16 mouse cellular contexts compared by ENCODE assay signal in the genomic region with DNA sequence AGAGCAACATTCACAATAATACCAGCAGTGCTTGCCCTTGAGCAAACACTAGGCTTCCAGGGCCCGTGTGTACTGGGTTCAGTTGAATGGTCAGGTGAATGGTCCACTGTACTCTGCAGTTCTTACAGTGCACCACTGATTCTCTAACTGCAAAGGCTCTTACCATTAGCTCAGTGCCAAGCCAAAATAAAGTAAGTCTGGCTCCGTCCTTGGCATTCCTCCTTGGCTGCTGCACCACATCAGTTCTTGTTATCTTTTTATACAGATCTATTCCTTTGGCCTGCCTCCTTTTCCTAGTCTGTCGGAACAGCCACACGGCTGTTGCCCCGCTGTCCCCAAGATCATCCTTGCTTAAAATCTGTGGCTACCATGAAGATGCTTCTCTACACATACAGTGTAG.
"Had no signal": no experiment of that assay in that cellular context is flagged by ENCODE, and none has a peak within 500 bp of the region (broad histone marks: within the 10 kb centered on the region; RNA-seq: fewer than 3 reads in every experiment).

No protein-coding gene starts in this region.

- DNase-seq: kidney, postnatal 14 days; layer of hippocampus, adult 9-11 months; layer of hippocampus, postnatal 36 days; lung, embryonic 14.5 days; lung, postnatal 10 days; lung, postnatal 4 days; retina, postnatal 1 day; right cerebral cortex, postnatal 4 days; spleen, adult 18-20 months; thymus, postnatal 36 days had no signal

- ATAC-seq: liver, embryonic 12.5 days; midbrain, embryonic 16.5 days had no signal

- H3K4me1 ChIP-seq: kidney, embryonic 15.5 days; midbrain, embryonic 12.5 days had no signal

- H3K4me2 ChIP-seq: kidney, embryonic 15.5 days; limb, embryonic 15.5 days; liver, embryonic 12.5 days; lung, embryonic 14.5 days; midbrain, embryonic 12.5 days had no signal

- H3K36me3 ChIP-seq: limb, embryonic 15.5 days; liver, embryonic 12.5 days had no signal

- H3K4me3 ChIP-seq: kidney, embryonic 15.5 days; limb, embryonic 15.5 days; liver, embryonic 12.5 days; megakaryocyte, embryonic 14.5 days; midbrain, embryonic 12.5 days had no signal

- H3K9me3 ChIP-seq: kidney, embryonic 15.5 days; limb, embryonic 15.5 days; liver, embryonic 12.5 days; megakaryocyte, embryonic 14.5 days; midbrain, embryonic 12.5 days had no signal

- H3K27me3 ChIP-seq: kidney, embryonic 15.5 days; limb, embryonic 15.5 days; liver, embryonic 12.5 days; megakaryocyte, embryonic 14.5 days; midbrain, embryonic 12.5 days had no signal

- H3K9ac ChIP-seq: kidney, embryonic 15.5 days; limb, embryonic 15.5 days; liver, embryonic 12.5 days; lung, embryonic 14.5 days; midbrain, embryonic 12.5 days had no signal

- H3K27ac ChIP-seq: kidney, embryonic 15.5 days; limb, embryonic 15.5 days; liver, embryonic 12.5 days; midbrain, embryonic 12.5 days had no signal
